Mouse (Mus musculus) megakaryocyte, embryonic 14.5 days (primary cell): ENCODE measurements around the gene Zfp326. TPM values are rescaled to one million over a fixed set of nuclear protein-coding genes. Genes with fewer than 3 reads are reported as not detected.
A peak's percentile ranks its signal among the peaks of the same experiment; 100 is the strongest.

Experiments used
- H3K27me3 ChIP-seq: replicated peaks from 2 replicates; pipeline ENCODE3; 2012; ENCODE audit warnings: inconsistent platforms
- H3K36me3 ChIP-seq: replicated peaks from 2 replicates; pipeline ENCODE3; 2012; ENCODE audit warnings: low read length, inconsistent platforms, mixed read lengths
- H3K4me1 ChIP-seq: 2 replicates; pipeline ENCODE4 v1.6.1; 2012; ENCODE audit warnings: inconsistent platforms
- H3K4me3 ChIP-seq: replicated peaks from 2 replicates; pipeline ENCODE3; 2012; ENCODE audit warnings: moderate library complexity, mild to moderate bottlenecking, inconsistent platforms
- H3K9me3 ChIP-seq: 2 replicates; pipeline ENCODE4 v1.6.1; 2012; ENCODE audit warnings: inconsistent platforms
- FLI1 ChIP-seq: IDR thresholded peaks from 2 replicates; pipeline ENCODE4 v1.6.1; 2012; ENCODE audit warnings: low read length, inconsistent platforms, mixed read lengths
- GATA1 ChIP-seq: IDR thresholded peaks from 3 replicates; pipeline ENCODE4 v1.6.1; 2012; ENCODE audit warnings: mixed read lengths, low read length, inconsistent platforms, borderline replicate concordance
- polyA plus RNA-seq: library from polyadenylated mRNA; stranded (reverse); fragments of >175 nt; gene quantifications from 2 replicates; pipeline ENCODE4 v1.2.3, GENCODE M21; 2012; ENCODE audit warnings: low replicate concordance; ENCODE audit not compliant: insufficient read depth

Gene Zfp326
- polyA plus RNA-seq, 1 experiment = 7.6 TPM

DNA sequence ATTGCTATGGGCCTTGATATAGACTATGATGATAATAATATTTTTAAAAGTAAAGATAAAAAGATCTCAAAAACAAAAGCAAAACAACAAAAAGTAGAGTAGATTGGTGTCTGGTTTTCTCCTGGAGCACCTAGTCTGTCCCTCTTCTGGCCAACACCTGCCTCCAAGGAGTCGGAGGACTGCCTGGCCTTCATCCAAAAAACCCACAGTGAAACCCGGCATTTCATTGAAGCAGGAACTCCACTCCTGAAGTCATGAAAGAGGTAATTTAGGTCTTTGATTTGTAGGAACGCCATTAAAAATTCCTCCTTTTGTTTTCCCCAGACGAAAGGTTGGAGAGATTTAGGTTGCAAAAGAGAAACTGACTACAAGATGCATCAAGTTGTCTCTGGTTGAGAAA, 8.9 kb upstream of the Zfp326 start:
- TF ChIP-seq GATA1 (no peak), FLI1 (no peak)
- peaks cover 52% of the 10 kb centered on the region for H3K4me1 ChIP-seq
- H3K36me3 ChIP-seq = no peaks in the 10 kb centered on the region
- H3K9me3 ChIP-seq = peaks cover 4% of the 10 kb centered on the region; the same call in 1 of the 2 replicates
- peaks cover 2% of the 10 kb centered on the region for H3K27me3 ChIP-seq
- no peak overlapping the region for H3K4me3 ChIP-seq

GRCm38 (mm10) chr5:105867841-105868447, 8.4 kb upstream of the Zfp326 start:
- TF ChIP-seq GATA1 (no peak), FLI1 (no peak)
- Histone ChIP-seq H3K4me1 (peaks cover 57% of the 10 kb centered on the region), H3K27me3 (peaks cover 2% of the 10 kb centered on the region), H3K9me3 (peaks cover 4% of the 10 kb centered on the region; the same call in 1 of the 2 replicates), H3K36me3 (no peaks in the 10 kb centered on the region), H3K4me3 (peak overlapping the region; percentile 31)

GRCm38 (mm10) chr5:105868593-105868992, 7.8 kb upstream of the Zfp326 start:
- H3K36me3 ChIP-seq = no peaks in the 10 kb centered on the region
- no peak for TF ChIP-seq FLI1
- TF ChIP-seq GATA1 = no peak
- H3K4me3 ChIP-seq = no peak overlapping the region
- H3K4me1 ChIP-seq = peaks cover 63% of the 10 kb centered on the region
- H3K9me3 ChIP-seq = peaks cover 4% of the 10 kb centered on the region; the same call in 1 of the 2 replicates
- peaks cover 2% of the 10 kb centered on the region for H3K27me3 ChIP-seq

- Histone ChIP-seq H3K4me1 (peaks cover 62% of the 10 kb centered on the region), H3K9me3 (peaks cover 4% of the 10 kb centered on the region; the same call in 1 of the 2 replicates), H3K27me3 (peaks cover 6% of the 10 kb centered on the region), H3K4me3 (peak overlapping the region; percentile 59), H3K36me3 (no peaks in the 10 kb centered on the region)
- TF ChIP-seq FLI1 (no peak), GATA1 (no peak)
Measured at GRCm38 (mm10) chr5:105869739-105870138, 6.6 kb upstream of the Zfp326 start.

GRCm38 (mm10) chr5:105871140-105871539, 5.2 kb upstream of the Zfp326 start:
- TF ChIP-seq GATA1 (no peak), FLI1 (no peak)
- Histone ChIP-seq H3K36me3 (no peaks in the 10 kb centered on the region), H3K4me1 (peaks cover 71% of the 10 kb centered on the region), H3K9me3 (peaks cover 4% of the 10 kb centered on the region; the same call in 1 of the 2 replicates), H3K27me3 (peaks cover 12% of the 10 kb centered on the region), H3K4me3 (no peak overlapping the region)

- Histone ChIP-seq H3K36me3 (no peaks in the 10 kb centered on the region), H3K4me1 (peaks cover 68% of the 10 kb centered on the region), H3K27me3 (peaks cover 12% of the 10 kb centered on the region), H3K9me3 (peaks cover 4% of the 10 kb centered on the region; the same call in 1 of the 2 replicates), H3K4me3 (no peak overlapping the region)
- TF ChIP-seq FLI1 (no peak), GATA1 (no peak)
Measured at GRCm38 (mm10) chr5:105872176-105872575, 4.2 kb upstream of the Zfp326 start.

DNA sequence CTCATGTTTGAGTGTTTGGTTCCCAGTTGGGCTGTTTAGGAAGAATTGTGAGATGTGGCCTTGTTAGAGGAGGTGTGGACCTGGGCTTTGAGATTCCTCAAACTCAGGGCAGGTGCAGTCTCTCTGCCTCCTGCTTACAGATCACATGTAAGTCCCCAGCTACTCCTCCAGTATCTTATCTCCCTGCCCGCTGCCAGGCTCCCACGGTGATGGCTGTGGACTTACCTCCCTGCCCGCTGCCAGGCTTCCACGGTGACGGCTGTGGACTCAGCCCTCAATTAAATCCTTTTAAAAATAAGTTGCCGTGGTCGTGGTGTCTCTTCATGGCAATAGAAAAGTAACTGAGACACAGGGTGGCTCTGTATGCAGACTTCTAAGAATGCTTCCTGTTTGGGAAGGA, 3.4 kb upstream of the Zfp326 start:
- Histone ChIP-seq H3K4me1 (peaks cover 70% of the 10 kb centered on the region), H3K27me3 (peaks cover 12% of the 10 kb centered on the region), H3K36me3 (no peaks in the 10 kb centered on the region), H3K9me3 (peaks cover 4% of the 10 kb centered on the region; the same call in 1 of the 2 replicates), H3K4me3 (no peak overlapping the region)
- no peak for TF ChIP-seq FLI1
- no peak for TF ChIP-seq GATA1

GRCm38 (mm10) chr5:105873774-105874173, 2.6 kb upstream of the Zfp326 start:
- no peak for TF ChIP-seq FLI1
- TF ChIP-seq GATA1 = no peak
- peaks cover 12% of the 10 kb centered on the region for H3K27me3 ChIP-seq
- no peak overlapping the region for H3K4me3 ChIP-seq
- H3K9me3 ChIP-seq = peaks cover 4% of the 10 kb centered on the region; the same call in 1 of the 2 replicates
- peaks cover 71% of the 10 kb centered on the region for H3K4me1 ChIP-seq
- H3K36me3 ChIP-seq = no peaks in the 10 kb centered on the region

DNA sequence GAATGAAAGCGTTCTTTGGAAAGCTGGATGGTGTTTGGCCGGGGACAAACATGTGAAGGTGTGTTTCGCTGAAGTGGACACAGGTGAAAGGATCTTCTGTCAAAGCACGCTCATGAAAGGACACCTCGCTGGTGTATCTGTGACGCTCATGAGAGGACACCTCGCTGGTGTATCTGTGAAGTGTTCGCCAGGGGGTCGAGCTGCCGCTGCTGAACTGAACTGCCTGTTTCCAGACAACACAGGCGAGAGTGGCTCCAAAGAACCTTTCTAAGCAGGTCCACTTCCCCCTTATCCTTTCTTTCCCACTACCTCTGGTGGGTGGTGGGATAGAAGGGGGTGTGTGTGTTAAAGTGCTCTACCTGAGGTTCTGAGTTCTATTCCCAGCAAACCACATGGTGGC, 1.9 kb upstream of the Zfp326 start:
- no peak for TF ChIP-seq GATA1
- no peak for TF ChIP-seq FLI1
- Histone ChIP-seq H3K9me3 (peaks cover 4% of the 10 kb centered on the region; the same call in 1 of the 2 replicates), H3K4me3 (peak overlapping the region; percentile 28)

GRCm38 (mm10) chr5:105876925-105877774, 785 bp downstream of the Zfp326 start:
- Histone ChIP-seq H3K4me3 (peak overlapping the region; percentile 94), H3K27me3 (peaks cover 10% of the 10 kb centered on the region), H3K4me1 (peaks cover 63% of the 10 kb centered on the region), H3K9me3 (no peaks in the 10 kb centered on the region), H3K36me3 (peaks cover 19% of the 10 kb centered on the region)
- TF ChIP-seq GATA1 (no peak), FLI1 (no peak)

More for the DNA sequence above, 1.9 kb upstream of the Zfp326 start:
- peaks cover 12% of the 10 kb centered on the region for H3K27me3 ChIP-seq
- peaks cover 2% of the 10 kb centered on the region for H3K36me3 ChIP-seq
- peaks cover 71% of the 10 kb centered on the region for H3K4me1 ChIP-seq
